Mouse (Mus musculus): ENCODE results near the gene 4922502D21Rik. TPM values are rescaled to one million over a fixed set of nuclear protein-coding genes. Genes with fewer than 3 reads are reported as not detected.

The 4922502D21Rik gene
- total and polyA plus RNA-seq, 3 experiments, result not detected

DNA sequence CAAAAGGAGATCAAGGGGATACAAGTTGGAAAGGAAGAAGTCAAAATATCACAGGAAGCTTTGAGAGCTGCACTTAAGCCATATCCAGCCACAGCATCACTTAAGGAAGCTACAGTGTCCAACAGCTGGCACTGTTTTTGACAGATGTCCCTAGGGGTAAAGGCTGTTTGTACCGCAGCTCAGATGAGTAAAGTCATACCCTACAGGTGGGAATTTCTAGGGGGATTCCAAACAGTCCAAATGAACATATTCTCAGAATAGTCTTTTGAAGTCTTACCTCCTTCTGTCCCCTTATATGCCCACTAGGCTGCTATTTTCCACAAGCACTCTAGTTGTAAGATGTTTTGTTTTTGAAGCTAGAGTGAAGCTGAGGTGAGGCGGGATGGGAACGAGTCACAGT is 19.1 kb downstream of the 4922502D21Rik start:
- DNase-seq, result no peak

DNA sequence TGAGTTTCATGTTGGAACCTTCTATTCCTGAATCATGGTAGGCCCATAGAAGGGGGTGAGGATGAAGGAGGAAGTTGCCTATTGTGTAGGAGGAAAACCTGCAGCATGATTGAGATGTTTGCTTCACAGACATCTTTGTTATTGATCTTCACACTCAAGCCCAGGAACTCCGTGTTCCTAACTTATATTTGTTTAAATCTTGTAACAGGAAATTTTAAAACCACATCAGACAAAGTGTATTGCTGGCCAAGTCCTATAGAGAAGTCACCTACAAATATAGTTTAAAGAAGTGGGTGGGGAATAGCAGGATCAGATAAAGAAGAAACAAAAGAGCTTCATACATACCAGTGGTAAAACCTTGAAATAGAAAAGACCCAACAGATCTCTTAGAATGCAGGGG is 27.4 kb downstream of the 4922502D21Rik start:
- DNase-seq, result no peak

DNA sequence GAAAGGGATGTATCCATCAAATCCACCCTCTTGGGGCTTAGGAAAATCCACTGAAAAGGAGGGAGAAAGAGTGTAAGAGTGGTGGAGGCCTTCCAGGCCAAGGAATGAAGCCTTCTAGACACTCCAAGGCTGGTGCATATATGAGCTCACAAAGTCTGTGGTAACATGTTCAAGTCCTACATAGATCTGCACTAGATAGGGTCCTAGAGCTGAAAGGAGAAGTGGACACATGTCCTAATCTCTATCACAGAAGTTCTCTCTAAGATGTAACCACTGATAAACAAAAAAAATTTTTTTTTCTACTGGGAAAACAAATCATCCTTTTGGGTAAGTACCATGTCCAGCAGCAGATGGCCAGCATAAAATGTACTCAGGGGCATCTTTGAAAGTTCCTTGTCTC is 42.9 kb downstream of the 4922502D21Rik start:
- no peak for DNase-seq

DNA sequence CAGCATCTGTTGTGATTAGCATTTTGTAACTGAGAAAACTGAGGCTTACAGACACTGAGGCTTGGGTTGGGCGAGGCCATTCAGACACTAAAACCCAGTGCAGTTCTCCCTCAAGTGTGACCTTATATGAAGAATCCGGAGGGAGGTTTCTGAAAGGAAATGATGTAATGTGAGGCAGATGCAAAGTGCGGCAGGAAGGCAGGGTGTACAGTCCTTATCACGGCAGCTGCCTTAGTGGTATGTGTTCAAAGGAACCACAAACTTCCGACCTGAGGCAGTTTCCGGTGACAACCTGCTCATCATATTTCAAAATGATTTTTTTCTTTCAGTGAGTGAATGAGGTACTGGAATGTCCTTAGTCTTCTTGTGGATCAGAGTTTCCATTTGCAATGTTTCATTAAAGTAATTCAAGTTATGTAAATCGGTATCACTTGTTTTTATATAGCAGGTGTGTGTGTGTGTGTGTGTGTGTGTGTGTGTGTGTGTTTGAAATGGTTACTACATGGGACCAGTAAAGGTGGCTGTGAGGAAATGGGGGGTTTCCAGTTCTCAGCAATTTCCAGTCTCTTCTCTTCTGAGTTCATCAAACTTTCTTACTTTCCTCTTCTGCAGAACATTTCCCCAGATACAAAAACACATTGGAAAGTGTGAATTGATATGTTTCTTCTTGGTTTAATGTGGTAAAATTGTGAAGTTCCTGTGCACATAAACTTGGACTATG is 47.1 kb downstream of the 4922502D21Rik start:
- no peak for DNase-seq

DNA sequence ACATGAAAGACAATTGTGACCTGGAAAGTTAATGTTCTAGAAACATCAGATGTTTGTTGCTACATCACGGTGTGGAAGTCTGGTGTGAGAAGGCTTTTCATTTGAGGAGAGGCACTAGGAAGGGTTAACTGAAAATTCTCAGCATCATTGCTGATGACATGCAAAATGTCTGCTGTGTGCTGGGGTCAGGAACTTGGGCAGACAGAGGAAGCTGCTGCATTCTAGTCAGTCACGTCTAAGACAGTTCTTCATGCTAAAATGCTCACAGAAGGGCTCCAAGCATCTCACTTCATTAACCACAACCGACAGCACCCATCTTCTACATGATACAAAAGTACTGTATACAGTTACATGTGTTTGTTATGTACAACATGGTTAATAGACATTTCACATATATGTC is 48.3 kb downstream of the 4922502D21Rik start:
- DNase-seq, result no peak

DNA sequence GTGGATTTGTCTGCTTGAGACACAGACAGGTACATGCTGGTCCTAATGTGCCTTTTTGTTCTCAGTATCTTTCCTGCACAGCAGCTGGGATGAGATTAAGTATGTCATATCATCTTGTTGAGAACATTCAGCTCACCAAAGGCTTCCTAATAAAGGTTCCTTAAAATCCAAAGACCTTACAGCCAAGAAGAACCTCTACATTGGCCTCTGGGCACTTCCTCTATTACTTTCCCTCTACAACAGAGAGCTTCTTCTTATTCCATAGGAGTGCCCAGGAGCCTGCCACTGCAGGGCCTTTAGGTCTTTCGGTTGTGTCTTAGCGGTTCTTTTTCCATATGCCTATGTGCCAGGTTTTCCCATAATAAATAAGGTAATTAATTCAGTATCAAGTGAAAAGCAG is 55.1 kb downstream of the 4922502D21Rik start:
- no peak for DNase-seq

DNA sequence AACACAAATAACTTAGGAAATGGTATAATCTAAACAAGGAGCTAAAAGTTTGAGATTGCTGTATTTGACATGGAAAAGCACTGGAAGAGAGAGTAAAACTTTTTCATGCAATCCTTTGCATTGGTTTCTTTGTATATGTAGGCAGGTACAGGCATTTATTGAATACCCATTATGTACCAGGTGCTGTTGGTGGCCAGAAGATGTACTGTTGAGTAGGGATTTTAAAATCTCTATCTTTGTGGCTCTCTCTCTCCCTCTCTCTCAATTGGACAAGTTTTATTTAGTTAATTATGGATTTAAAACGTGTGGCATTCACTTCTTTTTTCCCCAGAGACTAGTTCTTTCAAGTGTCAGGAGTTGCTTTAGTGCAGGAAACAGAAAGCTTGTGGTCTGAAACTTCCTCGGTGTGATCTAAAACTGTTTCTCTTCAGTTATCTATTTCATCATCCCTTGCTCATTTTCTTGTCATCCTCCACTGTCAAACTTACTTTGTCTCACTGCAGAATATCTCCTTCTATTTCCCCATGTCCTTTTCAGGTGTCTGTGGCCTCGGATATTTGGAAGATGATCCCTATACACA is 55.9 kb downstream of the 4922502D21Rik start:
- DNase-seq, result no peak

DNA sequence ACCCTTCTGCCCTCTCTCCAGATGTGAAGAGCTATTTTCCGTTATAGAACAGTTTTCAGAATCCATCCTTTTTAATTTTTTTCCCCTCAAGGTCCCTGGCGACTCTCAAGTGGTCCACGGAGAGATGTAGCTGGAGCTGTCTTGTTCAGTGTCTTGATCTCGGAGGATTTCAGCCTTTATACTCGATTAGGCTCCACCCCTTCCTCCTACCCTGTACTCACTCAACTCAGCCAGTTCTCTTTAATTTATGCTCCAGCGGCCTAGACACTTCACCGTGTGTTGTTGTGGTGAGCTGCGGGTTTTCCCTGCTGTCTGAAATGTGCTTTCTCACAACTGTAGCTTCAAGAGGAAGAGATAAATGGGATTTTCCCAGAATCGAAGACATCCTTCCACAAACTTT is 56.4 kb downstream of the 4922502D21Rik start, which contains the start of gene Cd69:
Gene Cd69, minus strand, starts transcription at position 217 of the 400 bp plus-strand sequence.
- no peak for DNase-seq

DNA sequence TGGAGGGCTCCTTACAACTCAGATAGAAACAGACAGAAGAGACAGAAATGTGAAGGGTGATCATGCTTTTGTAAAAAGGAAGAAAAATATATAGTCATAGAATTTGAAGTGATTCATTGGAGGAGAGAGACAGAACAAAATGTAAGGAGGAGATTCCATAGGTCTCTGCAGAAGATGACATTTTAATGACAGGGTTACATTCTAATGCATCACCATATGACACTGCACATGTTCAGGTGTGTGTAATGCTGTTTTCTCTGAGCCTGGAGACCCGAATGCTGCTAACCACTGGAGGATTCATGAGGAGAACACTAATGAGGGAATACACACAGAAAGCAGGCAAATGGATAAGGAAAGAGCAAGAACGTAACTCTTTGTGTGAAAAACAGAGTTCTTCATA is 57.1 kb downstream of the 4922502D21Rik start:
- no peak for DNase-seq

DNA sequence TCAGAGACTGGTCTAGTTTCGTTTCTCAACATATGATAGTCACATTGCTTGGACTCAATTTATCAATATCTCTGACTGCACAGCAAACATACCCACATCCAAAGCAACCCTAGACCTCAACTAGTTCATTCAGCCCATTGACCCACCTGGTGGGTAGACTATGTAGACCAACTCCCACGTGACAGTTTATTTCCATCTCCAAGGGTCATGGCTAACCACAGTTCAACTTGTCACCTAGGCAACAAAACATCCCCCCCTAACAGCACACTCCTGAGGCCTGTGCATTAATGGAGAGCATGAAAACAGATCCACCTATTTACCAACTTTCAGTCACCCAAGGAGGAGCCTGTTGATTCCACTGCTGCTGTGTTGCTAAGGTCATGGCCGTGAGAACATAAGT is 57.9 kb downstream of the 4922502D21Rik start:
- DNase-seq, result no peak

Other genes with a start within 250 kb of the 4922502D21Rik start
- gene Clec2e, start 230.9 kb downstream of the 4922502D21Rik start, total RNA-seq (2021), result not detected
- not detected in 2 replicates for gene Clec2e, start 230.9 kb downstream of the 4922502D21Rik start, polyA plus RNA-seq (2012; rRNA removed)
- gene Clec2d, start 151.2 kb downstream of the 4922502D21Rik start, total RNA-seq (2021), result 10 to 100 TPM; 44.0 to 49.6 TPM
- 2.7 and 3.3 TPM in 2 replicates for gene Clec2d, start 151.2 kb downstream of the 4922502D21Rik start, polyA plus RNA-seq (2012; rRNA removed)
- gene Cd69, start 56.4 kb downstream of the 4922502D21Rik start, total RNA-seq (2021), result under 1 TPM in 1 of 2 experiments, not detected in 1; 0.38 TPM
- gene Cd69, start 56.4 kb downstream of the 4922502D21Rik start, polyA plus RNA-seq (2012; rRNA removed), result not detected in 2 replicates
- 1 to 10 TPM; 1.2 to 1.8 TPM for gene Clec12a, start 10.9 kb upstream of the 4922502D21Rik start, total RNA-seq (2021)
- 0.16 and 0.23 TPM in 2 replicates for gene Clec12a, start 10.9 kb upstream of the 4922502D21Rik start, polyA plus RNA-seq (2012; rRNA removed)
- gene Clec12b, start 54.1 kb upstream of the 4922502D21Rik start, total RNA-seq (2021), result under 1 TPM in 1 of 2 experiments, not detected in 1; 0.20 TPM
- gene Clec12b, start 54.1 kb upstream of the 4922502D21Rik start, polyA plus RNA-seq (2012; rRNA removed), result not detected in 2 replicates
- under 1 TPM; 0.35 to 0.43 TPM for gene Clec1b, start 65.5 kb upstream of the 4922502D21Rik start, total RNA-seq (2021)
- gene Clec1b, start 65.5 kb upstream of the 4922502D21Rik start, polyA plus RNA-seq (2012; rRNA removed), result 0.18 TPM in 1 of 2 replicates, not detected in the other
- under 1 TPM; 0.23 to 0.73 TPM for gene Clec9a, start 77.1 kb upstream of the 4922502D21Rik start, total RNA-seq (2021)
- 0.20 and 0.24 TPM in 2 replicates for gene Clec9a, start 77.1 kb upstream of the 4922502D21Rik start, polyA plus RNA-seq (2012; rRNA removed)
- gene Clec1a, start 120.2 kb upstream of the 4922502D21Rik start, total RNA-seq (2021), result 1 to 10 TPM; 3.3 to 6.7 TPM
- 1.5 TPM in 2 replicates for gene Clec1a, start 120.2 kb upstream of the 4922502D21Rik start, polyA plus RNA-seq (2012; rRNA removed)
- gene Olr1, start 175.4 kb upstream of the 4922502D21Rik start, total RNA-seq (2021), result under 1 TPM; 0.07 to 0.26 TPM
- gene Olr1, start 175.4 kb upstream of the 4922502D21Rik start, polyA plus RNA-seq (2012; rRNA removed), result not detected in 2 replicates
- gene Tmem52b, start 180.8 kb upstream of the 4922502D21Rik start, total RNA-seq (2021), result not detected
- gene Tmem52b, start 180.8 kb upstream of the 4922502D21Rik start, polyA plus RNA-seq (2012; rRNA removed), result not detected in 2 replicates
- 100 to 1,000 TPM; 258 to 360 TPM for gene Gabarapl1, start 201.4 kb upstream of the 4922502D21Rik start, total RNA-seq (2021)
- 86.4 and 101 TPM in 2 replicates for gene Gabarapl1, start 201.4 kb upstream of the 4922502D21Rik start, polyA plus RNA-seq (2012; rRNA removed)
- under 1 TPM; 0.24 to 0.26 TPM for gene Klre1, start 246.1 kb upstream of the 4922502D21Rik start, total RNA-seq (2021)
- gene Klre1, start 246.1 kb upstream of the 4922502D21Rik start, polyA plus RNA-seq (2012; rRNA removed), result 0.07 TPM in 1 of 2 replicates, not detected in the other

All from adrenal gland, adult 2 months (tissue).